Mouse (Mus musculus) neutrophil, adult 5-6 weeks (primary cell): ENCODE measurements around the gene Plekha4. TPM values are rescaled to one million over a fixed set of nuclear protein-coding genes. Genes with fewer than 3 reads are reported as not detected.
"Not testable (repeated sequence)": the region's sequence is repeated elsewhere in the genome, so short reads cannot be mapped to it uniquely, and the experiment has no call there.

Source experiments
- ATAC-seq: fragments of 151-379, 151-347 bp; 2 replicates; pipeline ENCODE4 v1.8.0; 2017; ENCODE audit warnings: mild to moderate bottlenecking, moderate TSS enrichment; ENCODE audit not compliant: insufficient number of reproducible peaks, poor library complexity, low FRiP score, severe bottlenecking; ENCODE audit errors: extremely low read depth
- total RNA-seq: library from RNA; stranded (forward); fragments of 200-1000 nt; gene quantifications from 2 replicates; pipeline ENCODE4 v1.2.3, GENCODE M21; 2017

Plekha4 gene
- 1.3 and 1.6 TPM in 2 replicates for total RNA-seq

DNA sequence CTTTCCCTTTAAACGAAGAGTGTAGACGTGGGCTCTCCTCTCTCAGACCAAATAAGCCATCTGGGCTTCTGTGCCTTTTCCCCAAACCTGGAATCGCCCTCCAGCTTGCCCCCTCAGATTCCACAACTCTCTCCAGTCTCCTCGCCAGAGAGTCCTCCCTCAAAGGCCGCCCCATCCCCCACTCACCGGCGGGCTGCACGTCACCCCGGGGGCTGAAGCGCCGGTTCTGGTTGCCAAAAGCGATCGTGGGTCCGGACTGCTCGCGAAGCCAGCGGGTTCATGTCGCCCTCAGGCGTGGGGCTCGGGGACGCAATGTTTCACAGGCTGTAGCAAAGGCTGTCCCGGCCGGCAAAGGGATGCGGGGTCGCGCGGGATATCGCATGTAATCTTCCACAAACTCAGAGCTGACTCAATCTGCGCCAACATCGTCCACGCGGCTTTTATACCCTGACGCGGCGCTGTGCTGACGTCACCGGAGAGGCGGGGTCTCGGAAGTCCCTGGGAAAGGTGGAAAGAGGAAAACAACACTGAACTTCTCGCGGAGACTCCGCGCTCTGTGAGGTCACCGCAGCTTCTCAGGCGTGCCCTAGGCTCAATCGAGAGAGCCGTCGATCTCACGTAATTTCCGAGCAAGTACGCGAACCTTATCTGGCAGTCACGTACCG lies at the start of gene Plekha4, which contains the start of gene Ppp1r15a:
Gene Plekha4, plus strand, starts transcription at position 522 of the 665 bp plus-strand sequence.
Gene Ppp1r15a, minus strand, starts transcription at position 460 of the 665 bp plus-strand sequence.
- peak; percentile 82 for ATAC-seq

DNA sequence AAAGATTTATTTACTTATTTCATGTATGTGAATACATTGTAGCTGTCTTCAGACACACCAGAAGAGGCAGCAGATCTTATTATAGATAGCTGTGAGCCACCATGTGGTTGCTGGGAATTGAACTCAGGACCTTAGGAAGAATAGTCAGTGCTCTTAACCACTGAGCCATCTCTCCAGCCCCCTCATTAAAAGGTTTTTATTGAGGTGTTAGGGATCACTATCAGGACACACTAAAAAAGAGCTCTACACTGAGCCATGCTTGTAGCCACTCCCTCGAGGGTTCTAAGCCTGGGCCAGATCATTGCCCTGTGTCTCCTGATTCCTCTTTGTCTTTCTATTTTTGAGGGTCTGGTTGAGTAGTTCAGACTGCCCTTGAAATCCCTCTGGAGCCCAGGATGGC lies 49.7 kb upstream of the Plekha4 start:
- ATAC-seq: no peak

DNA sequence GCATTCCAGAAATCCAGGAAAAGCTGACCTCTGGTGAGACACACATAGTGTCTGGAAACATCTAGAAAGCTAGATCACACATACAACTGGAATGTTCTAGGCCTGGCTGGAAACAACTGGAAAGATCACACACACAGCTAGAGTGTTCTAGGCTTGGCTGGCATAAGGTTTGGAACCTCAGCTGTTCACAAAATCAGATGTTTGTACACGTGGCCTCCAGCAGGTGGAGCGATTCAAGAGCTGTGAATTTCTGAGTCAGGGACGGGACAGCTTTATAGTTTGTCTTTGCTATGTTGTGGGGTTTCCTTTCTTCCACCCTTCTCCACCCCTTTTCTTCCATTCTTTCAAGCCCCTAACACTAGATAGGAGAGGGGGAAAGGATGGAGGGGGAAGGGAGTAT lies 49.1 kb upstream of the Plekha4 start:
- peak; percentile 71 for ATAC-seq

DNA sequence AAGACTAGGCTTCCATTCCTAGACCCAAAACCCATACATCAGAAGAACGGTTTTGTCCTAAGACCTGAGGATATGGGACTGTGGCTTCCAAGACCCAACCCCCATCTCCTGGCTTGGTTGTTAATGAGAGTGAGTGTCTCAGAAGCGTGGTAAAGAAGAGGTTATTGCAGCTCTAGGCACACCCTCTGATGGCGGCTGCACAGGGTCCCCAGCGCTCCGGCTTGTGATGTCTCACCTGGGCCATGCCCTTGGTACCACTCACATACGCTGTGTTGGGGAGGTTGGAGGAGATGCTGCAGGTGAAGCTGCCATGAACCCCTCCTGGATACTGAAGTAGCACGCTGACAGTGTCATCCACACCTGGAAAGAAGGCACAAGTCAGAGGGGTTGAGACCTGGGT lies 47.4 kb upstream of the Plekha4 start:
- no peak for ATAC-seq

DNA sequence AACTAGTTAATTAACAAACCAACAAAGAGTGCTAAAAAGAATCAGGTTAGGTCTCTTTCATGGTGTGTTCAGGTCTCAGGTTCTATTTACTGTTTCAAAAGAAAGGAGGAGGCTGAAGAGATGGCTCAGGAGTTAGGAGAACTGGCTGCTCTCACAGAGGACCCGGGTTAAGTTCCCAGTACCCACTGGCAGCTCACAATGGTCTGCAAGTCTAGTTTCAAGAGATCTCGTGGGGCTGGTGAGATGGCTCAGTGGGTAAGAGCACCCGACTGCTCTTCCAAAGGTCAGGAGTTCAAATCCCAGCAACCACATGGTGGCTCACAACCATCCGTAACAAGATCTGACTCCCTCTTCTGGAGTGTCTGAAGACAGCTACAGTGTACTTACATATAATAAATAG lies 45.8 kb upstream of the Plekha4 start:
- not testable (repeated sequence) for ATAC-seq

DNA sequence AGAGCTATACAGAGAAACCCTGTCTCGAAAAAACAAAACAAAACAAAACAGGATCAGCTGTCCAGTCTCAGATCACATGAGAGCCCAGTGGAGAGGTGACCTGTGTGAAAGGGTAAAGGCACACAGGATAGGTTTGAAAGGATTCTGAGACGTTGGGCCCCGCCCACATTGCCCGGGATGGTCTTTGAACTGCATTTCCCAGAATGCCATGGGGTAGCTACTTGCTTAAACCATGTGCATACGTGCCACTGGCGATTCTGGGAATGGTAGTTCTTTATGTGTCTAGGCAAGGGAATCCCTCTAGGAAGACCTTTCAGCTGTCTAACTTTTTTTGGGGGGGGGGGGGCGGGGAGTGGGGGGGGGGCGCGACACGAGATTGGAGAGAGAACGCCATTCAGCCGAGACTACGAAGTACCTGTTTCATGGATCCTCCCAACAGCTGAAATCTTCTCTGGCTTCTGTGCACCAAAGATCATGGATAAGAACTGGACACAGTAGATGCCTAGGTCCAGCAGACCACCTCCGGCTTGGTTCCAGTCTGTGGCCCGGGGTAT lies 44.7 kb upstream of the Plekha4 start, which contains the start of gene Tulp2:
Gene Tulp2, plus strand, starts transcription at position 504 of the 554 bp plus-strand sequence.
- peak; percentile 61; the same call in 1 of the 2 replicates for ATAC-seq

DNA sequence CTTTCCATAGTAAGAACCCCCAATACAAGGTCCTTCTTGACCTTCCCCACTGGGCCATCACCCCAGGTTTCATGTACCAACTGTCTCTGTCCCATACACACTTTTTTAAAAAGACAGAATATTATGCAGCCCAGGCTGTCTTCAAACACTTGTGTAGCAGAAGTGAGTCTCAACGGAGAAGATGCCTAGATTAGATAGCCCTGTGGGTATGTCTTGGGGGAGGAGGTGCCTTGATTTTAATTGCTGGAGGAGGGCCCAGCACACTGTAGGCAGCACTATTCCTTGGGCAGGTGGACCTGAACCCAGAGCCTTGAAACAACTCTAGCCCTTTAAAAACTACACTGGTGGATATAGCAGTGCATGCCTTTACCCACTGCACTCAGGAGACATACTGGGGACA lies 44.0 kb upstream of the Plekha4 start:
- ATAC-seq: no peak

DNA sequence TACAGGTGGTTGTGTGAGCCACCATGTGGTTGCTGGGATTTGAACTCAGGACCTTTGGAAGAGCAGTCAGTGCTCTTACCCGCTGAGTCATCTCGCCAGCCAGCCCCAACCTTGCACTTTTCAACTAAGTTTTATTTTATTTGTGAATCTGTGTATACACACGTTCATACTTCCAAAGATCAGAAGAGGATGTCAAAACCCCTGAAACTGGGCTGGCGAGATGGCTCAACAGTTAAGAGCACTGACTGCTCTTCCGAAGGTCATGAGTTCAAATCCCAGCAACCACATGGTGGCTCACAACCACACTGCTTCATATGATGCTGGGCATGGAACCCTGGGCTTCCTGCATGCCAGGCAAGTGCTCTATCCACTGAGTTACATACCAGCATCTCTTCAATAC lies 41.1 kb upstream of the Plekha4 start:
- not testable (repeated sequence) for ATAC-seq

DNA sequence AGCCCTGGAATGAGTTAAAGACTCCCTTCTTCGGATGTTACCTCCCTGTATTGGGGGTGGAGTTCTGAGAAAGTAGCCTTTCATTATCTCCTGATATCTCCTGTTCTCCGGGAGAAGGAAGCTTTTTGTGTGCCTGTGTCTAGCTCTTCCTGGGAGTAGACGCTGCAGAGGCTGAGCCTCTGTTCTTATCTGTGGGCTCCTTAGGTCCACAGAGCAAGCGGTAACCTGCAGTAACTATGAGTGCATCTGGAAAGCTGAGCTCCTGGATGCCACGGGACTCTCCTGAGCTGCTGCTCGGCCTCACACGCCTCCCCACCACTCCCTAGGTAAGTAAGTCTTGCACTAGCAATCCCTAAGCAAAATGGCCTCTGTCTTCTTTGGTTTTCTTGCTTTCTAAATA lies 40.0 kb upstream of the Plekha4 start:
- no peak for ATAC-seq

DNA sequence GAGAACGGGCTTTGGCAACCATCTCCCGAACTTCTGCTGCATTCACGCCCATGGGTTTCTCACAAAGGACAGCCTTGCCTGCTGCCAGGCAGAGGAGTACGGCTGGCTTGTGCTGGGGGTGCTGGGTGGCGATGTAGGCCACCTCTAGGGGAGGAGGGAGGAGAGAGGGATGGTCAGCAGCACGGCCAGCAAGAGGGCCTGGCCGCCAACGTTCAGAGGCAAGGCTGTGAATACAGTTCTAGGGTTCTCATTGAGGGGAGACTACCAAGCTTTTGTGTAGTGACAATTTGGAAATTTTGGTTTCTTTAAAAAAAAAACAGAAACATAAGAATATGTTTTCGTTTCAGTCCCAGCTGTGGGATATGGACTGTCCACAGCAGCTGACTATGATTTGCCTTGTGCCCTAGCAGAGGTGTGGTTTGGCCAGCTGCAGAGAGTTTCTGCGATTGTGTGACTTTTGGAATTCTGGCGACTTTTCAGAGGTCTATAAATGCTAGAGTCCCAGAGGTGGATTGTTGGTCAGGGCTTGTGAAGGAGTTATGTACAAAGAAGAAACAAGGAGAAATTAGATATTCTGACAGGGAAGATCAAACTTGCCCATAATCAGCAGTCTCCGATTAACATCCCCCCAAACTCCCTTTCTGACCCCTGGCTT lies 39.2 kb upstream of the Plekha4 start, which contains the start of gene Gm45808:
Gene Gm45808, minus strand, starts transcription at position 51 of the 655 bp plus-strand sequence.
- no peak for ATAC-seq

DNA sequence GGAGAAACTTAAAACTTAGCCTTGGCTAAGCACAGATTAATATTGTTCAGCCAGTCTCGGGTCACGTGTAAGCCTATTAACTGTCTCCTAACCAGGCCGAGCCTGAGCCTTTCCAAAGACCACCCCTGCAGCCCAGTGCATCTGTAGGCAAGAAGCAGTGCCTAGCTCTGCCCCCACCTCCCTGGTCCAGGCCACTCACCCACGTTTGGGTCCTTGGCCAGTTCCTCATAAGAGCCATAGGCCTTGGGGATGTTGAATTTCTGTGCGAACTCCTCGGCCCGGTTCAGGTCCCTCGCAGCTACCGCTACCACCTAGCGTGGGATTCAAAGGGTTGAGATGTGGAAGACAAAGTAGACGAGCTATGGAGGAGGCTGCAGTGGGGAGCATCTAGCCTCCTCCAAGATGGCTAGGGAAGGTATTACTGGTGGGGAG lies 38.3 kb upstream of the Plekha4 start:
- no peak for ATAC-seq

DNA sequence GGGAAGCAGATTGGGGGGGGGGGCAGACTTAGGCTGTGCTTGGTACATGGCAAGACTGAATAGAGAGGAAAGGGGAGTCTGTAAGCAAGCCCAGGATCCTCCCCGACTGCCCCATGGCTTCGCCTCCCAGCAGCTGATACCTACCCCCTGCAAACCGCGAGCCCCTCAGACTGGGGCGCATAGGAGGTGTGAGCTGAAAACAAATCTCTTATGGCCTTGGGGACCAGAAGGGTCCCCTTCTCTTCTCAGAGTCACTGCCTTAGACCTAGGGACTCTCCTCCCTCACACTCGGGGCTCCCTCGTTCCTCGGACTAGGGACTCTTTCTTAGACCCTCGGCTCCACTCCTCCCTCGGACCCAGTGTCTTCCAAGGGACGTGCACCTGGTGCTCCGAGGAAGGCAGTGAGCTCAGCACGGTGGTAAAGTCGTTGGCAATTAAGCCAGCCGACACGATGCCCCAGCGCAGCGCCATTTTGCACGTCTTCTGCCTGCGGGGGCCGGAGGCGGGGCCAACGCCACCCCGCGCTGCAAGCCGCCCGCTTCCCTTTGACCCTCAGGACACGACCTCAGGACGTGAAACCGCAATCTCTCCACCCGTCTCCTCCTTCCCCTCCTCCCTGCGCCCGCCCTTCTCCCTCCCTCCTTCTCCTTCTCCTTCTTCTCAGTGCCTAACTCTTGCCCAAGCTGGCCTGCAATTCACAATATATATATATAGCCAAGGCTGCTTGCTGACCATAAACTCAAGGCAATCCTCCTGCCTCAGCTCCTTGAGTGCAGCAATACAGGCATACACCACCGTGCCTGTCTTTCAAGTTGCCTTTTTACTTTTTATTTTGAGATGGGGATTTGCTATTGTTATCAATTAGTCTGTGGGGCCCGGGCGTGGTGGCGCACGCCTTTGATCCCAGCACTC lies 37.6 kb upstream of the Plekha4 start, which contains the start of gene Dhdh:
Gene Dhdh, minus strand, starts transcription at position 513 of the 912 bp plus-strand sequence.
- ATAC-seq: peak; percentile 60

DNA sequence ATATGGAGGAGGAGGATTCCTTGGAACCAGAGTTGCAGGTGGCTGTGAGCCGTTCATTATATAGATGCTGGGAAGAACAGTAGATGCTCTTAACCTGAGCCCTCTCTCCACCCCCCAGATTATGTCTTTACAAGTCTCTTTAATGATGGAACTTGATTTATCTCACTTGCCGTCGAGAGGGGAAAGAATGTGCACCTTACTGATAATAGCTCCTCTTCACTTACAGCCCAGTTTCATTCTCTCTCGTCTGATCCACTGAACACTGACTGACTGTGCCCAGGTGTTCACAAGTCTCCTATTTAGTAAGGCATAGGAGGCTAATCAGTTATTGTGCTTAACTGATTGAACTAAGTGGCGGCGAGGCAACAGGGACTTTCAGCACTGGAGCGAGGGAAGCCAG lies 36.6 kb upstream of the Plekha4 start:
- ATAC-seq: no peak

DNA sequence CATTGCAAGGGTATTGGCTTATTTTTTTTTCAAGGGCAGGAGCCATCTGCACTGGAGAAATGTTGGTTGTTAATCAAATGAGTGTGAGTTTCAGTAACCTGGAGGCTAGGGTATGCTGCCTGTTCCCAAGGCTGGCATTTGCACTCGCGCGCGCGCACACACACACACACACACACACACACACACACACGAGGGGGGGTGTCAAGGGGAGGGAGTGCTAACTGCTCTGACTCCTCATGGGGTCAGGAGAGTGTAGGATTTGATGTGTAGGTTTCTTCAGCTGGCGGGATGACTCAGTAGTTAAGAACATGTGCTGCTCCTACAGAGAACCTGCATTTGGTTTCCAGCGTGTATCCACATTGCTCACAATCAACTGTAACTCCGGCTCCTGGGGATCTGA lies 35.3 kb upstream of the Plekha4 start:
- no peak for ATAC-seq

DNA sequence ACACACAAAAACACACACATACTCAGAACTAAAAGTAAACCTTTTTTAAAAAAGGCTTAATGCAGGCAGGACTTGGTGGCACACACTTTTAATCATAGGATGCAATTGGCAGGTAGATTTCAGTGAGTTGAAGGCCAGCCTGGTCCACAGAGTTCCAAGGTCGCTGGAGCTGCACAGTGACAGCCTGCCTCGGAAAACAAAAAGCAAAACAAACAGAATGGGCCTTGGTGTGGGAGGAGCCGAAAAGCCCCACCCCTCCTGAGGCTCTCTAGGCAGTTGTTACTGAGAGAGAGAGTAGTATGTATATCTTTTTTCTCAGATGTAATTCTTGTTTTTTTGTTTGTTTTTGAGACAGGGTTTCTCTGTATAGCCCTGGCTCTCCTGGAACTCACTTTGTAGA lies 34.9 kb upstream of the Plekha4 start:
- no peak for ATAC-seq

DNA sequence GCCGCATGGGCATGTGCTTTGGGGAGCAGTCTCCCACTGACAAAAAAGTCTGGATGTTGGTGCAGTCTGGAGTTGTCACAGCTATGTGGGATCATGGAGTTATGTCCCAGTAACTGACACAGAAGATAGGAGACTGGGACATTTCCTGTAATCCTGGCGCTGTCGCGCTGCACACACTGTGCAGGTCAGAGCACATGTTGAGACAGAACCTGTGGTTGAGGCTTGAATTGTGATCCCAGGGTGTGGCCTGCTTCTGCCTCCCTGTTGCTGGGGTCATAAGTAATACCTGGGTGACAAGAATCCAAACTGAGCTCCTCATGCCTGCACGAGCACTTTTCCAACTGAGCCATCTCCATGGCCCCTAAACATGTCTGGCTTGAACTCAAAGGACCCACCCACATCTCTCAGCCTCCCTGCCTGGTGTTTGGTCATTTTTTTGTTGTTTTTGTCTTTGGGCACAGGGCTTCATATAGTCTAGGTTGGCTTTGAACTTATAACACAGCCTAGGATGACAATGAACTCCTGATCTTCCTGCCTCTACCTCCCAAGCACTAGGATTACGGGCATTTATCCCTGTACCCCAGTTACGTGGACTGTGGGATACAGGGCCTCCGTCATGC lies 33.8 kb upstream of the Plekha4 start:
- ATAC-seq: no peak

DNA sequence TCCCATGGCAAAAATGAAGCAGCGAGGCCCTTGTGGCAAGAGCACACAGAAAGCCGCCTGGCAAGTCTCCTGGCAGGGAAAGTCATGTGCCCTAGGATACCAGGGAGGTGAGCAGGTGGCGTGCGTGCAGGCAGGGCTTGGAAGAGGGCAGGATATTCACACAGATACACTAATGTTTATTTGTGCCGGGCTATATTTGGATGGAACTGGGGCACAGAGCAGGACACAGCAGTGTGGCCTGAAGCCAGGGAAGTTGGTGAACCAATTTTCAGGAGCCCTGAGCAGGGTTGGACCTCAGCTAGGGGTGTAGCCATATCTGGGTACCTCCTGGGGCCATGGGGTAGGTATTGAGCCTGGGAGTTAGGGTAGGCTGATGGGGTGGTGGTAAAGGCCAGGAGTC lies 33.2 kb upstream of the Plekha4 start:
- no peak for ATAC-seq

DNA sequence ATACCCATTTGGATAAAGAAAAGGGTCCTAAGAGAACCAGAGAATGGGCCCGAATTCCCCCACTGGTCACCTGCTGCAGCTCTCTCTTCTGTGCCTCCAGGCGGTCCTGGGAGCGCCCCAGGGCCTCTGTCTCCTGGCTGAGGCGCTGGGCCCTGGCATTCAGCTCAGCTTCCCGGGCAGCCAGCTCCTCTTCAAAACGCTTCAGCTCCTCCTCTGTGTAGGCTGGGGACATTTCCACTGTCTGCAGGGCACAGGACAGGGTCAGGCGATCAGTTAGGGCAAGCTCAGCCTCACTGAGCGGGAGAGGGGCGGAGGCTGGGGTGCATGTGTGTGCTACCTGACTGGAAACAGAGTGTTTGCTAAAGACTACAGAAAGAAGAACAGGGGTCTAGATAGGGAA lies 31.6 kb upstream of the Plekha4 start:
- no peak for ATAC-seq

DNA sequence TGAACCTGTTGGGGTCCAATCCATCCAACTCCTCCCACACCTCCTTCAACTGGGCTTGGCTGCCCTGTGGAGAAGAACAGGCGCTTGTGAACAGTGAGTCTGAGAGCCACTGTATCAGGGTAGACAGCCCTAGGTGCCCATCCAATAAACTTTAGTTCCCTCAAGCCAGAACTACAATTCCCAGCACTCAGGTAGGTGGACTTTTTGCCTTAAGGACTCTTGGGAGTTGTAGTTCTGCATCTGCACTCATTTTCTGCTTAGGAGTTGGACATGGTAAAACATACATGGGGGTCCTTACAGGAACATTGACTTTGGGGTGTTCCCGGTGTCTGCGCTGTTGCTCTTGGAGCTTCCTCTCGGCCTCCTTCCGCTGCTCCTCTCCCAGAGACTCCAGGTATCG lies 27.7 kb upstream of the Plekha4 start:
- ATAC-seq: no peak
